Mouse (Mus musculus) layer of hippocampus, postnatal 25 days (tissue): Measurements from ENCODE around the gene Tm9sf3. TPM values are rescaled to one million over a fixed set of nuclear protein-coding genes. Genes with fewer than 3 reads are reported as not detected.

Experiments used
- DNase-seq, 2 experiments: peaks; one replicate each; pipeline ENCODE4 v3.0.0; 2022; ENCODE audit warnings: mixed read lengths in 2 of 2, low spot score in 1 of 2; ENCODE audit errors: extremely low spot score in 1 of 2
- total RNA-seq, 2 experiments: library from RNA; stranded (reverse); gene quantifications; 2 replicates each; pipeline ENCODE4 v1.2.3; 2021

Tm9sf3 gene
- total RNA-seq, 2 experiments from 2014 or later = 120 to 125 TPM

DNA sequence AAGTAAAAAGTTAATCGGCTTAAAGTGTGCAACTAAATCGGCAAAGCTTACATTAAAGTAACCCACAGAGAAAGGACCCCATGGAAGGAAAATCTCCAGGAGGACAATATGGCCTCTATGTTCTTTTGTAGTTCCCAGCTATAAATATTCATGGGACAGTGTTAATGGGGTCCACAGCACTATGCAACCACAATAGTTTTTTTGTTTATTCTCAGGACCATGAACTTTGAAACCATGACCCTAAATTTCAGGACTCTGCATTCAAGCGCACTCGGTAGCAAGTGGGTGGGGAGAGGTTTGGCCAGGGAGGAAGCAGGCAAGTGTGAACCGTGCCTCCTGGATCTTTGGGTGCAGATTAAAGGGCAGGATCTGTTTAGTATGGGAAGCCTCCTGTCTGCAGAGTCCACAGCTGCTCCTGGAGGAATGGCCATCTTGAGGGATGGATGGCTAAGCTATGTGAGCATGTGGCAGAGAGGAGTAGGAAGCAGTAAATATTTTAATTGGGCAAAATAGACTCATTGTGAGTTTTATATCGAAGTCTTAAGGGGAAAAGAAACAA, 72.8 kb downstream of the Tm9sf3 start:
- no peak for DNase-seq

DNA sequence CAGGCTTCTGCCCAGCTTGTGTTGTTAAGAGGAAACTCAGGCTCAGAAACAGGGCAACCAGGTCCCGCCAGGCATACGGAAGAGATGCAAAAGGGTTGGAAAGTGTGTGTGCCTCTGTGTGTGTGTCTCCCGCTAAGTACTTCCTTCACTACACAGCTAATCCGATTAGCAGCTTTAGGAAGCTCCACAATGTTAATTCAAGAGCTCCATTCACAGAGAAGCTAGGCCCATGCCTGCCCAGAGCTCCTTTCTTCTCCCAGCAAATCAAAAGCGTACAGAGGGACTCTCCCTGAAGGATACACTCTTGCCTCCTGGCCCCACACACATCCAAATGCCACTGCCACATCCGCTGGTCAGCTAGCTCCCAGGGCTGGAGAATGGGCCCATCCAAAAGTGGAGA, 86.5 kb downstream of the Tm9sf3 start:
- no peak for DNase-seq

DNA sequence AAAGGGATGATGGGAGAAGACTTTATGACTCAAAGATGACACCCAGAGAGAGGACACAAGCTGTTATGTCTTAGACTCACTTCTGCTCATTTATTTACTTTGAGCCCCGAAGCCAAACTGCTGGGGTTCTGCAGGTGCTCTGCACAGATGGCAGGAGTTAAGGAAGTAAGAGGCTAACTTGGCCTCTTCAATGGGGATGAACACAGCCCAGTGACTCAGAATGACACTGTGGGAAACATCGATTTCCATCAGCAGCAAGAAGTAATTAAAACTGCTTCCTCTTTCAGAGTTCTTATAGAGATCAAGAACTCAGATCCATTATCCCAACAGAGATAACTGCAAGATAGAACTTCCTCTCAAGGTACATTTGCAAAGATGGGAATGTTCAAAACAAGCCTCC, 86.9 kb downstream of the Tm9sf3 start:
- no peak for DNase-seq

DNA sequence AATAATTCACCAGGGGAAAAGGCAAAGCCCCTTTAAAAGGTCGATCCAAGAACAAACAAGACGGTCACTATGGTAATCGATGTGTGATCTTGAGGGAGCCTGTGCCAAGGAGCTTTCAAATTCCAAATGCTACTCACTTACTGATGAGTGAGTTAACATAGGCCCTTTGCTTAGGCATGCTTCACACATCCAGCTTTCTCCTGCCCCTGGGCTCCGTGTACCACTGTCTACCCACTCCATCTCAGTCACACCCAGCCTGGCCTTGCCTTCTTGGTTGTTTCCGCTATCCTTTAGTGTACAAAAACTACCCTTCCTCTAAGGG, 97.9 kb downstream of the Tm9sf3 start:
- DNase-seq = no peak

DNA sequence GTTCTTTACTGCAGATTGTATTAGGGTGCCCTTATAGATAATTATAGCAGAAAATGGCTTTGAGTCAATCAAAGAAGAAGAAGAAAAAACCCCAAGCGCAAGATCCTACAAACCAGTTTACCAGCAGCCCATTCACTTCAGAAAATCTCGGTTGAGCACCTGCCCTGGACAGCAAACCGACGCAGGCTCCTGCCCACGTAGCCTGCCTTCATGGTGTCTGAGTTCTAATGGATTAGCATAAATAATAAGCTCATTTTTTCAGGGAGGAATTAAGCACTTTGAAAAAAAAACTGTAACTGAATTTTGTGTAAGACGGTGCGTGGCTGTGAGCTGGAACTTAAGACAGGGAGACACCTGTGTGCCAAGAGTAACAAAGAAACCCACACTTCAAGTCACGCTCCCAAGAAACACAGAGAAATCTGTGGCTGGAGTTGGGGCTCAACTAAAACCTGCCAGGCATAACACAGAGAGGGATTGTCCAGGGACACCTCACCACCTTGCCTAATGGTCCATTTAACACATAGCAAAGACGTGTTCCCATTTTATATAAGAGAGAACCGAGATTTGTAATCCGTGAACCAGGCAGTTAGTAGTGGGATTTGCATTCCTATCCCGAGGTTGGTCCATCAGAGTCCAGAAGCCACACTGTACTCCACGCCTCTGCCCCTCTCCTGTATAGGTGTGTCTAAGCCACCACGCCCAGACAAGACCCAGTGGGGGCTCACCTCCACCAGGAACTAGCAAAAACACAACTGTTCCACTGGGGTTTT, 98.5 kb downstream of the Tm9sf3 start:
- DNase-seq = no peak

DNA sequence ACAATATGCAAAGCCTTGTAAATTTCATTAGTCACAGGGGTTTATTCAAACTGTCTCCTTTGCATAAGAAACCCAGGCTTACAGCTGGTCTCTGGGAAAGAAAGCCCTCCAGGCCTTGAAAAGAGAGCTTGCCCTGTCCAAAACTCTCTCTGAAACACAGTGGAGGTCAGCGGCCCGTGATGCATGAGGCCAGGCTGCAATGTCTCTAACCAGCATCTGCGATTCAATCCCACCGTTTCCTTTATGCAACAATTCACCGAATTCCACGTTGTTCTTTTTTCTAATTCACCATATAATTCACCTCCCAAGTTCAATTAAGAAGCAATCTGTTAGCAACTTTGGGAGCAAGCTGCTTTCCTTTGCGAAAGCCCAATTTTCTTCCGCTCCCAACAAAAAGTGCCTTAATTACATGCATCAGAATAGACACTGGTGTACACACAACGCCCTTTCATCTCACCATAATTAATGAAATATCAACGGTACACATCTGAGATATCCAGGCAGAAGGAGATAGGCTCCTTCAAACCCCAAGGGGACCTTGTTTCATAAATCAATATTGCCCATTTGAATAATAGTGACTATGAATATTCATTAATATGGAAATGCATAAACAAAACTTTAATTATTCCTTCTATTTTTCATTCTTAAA, 99.2 kb downstream of the Tm9sf3 start:
- DNase-seq = no peak

Other genes starting within 250 kb of the Tm9sf3 start
- gene Dntt, start 234.7 kb downstream of the Tm9sf3 start, total RNA-seq = not detected
- gene Opalin, start 186.9 kb downstream of the Tm9sf3 start, total RNA-seq = 10 to 100 TPM; 20.0 to 22.9 TPM
- gene Tll2, start 57.2 kb downstream of the Tm9sf3 start, total RNA-seq = 1 to 10 TPM in 1 of 2 experiments, under 1 TPM in 1; 0.89 to 1.1 TPM
- gene Pik3ap1, start 121.1 kb upstream of the Tm9sf3 start, total RNA-seq = 1 to 10 TPM; 2.2 to 2.7 TPM
- 10 to 100 TPM; 16.2 to 19.0 TPM for gene Lcor, start 218.6 kb upstream of the Tm9sf3 start, total RNA-seq